Mouse (Mus musculus) heart, adult 18-20 months (tissue): Measurements from ENCODE around the gene Cers5. TPM values are rescaled to one million over a fixed set of nuclear protein-coding genes. Genes with fewer than 3 reads are reported as not detected.
A peak's percentile ranks its signal among the peaks of the same experiment; 100 is the strongest.
"Not testable (repeated sequence)": the region's sequence is repeated elsewhere in the genome, so short reads cannot be mapped to it uniquely, and the experiment has no call there.

ENCODE experiments used
- DNase-seq, 2 experiments: peaks; one replicate each; pipeline ENCODE4 v3.0.0; 2021 to 2022; ENCODE audit warnings: mixed read lengths in 1 of 2
- total RNA-seq, 2 experiments: library from RNA; stranded (reverse); gene quantifications; 2 replicates each; pipeline ENCODE4 v1.2.3; 2021

The Cers5 gene
- total RNA-seq, 2 experiments from 2014 or later, result 16.6 to 19.9 TPM

- DNase-seq, result no peak
Observed at GRCm38 (mm10) chr15:99710221-99711190, 62.2 kb downstream of the Cers5 start.

GRCm38 (mm10) chr15:99708176-99708575 lies 64.5 kb downstream of the Cers5 start:
- DNase-seq, result no peak

GRCm38 (mm10) chr15:99705440-99706048 lies 67.1 kb downstream of the Cers5 start, which contains the start of gene Gm17349:
TSS of gene Gm17349 (minus strand) at chr15:99705490.
- peak; percentile 55 to 77 for DNase-seq

DNA sequence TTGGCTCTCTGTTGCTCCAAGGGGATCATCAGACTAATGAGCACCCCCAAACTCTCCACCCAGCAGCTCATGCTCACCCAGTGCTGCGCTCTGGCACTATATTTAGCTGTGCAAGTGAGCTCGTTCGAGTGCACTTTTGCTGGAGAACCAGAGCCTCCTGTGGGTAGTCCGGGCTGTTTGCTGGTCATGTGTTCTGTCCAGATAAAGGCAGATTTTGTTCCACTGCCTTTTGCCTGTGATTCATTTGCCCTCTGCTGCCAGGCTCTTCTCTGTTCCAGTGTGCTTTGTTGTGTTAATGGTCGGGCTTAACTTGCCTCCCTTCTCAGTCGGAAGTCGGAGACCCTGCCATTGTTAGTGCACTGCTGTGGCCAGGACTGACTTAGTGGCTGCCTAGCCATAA lies 67.8 kb downstream of the Cers5 start:
- DNase-seq, result peak; percentile 66 to 79

DNA sequence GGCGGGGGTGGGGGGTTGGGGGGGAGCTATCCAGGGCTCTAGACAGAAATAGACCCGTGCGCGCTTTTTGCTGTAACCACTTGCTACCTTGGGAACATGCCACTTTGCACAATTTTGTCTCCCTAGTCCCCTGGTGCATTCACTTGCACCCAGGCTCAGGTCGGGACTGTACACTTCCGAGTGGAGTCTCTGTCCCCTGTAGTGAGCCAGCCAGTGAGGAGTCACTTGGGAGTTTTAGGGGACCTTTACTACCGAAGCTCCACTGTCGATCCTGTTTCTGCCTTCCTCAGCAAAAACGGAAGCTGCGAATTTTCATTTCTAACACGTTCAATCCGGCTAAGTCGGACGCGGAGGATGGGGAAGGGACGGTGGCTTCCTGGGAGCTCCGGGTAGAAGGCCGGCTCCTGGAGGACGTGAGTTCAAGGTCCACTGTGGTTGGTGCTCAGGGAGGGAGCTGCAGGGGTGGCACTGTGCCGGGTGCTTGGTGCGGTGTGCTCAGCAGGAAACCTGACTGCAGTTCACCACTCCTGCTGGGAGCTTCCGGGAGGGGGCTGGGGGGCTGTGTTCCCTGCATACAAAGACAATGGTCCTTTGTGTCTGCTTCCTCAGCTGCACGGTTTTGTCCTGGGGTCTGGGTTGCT lies 68.5 kb downstream of the Cers5 start:
- DNase-seq, result peak in 1 of 2 experiments; percentile 51

- DNase-seq, result no peak
Observed at GRCm38 (mm10) chr15:99703676-99704040, 69.0 kb downstream of the Cers5 start.

DNA sequence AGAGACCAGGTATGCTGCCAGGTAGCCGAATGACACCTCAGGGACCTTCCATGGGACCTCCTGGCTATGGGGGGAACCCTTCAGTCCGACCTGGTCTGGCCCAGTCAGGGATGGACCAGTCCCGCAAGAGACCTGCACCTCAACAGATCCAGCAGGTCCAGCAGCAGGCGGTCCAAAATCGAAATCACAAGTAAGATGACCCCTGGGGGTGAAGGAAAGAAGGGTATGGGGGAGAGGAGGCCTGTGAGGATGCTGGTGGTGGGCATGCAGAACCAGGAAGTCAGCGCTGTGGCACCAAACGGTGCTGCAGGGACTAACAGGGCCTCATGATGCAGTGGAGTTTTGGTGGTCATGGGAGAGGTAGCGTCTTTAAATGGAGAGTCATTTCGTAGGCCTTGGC lies 69.6 kb downstream of the Cers5 start:
- DNase-seq, result peak in 1 of 2 experiments; percentile 21

- peak; percentile 96 to 97 for DNase-seq
Observed at GRCm38 (mm10) chr15:99701999-99702900, 70.4 kb downstream of the Cers5 start, which contains the start of gene Smarcd1. TSS of gene Smarcd1 (plus strand) at chr15:99702129.

DNA sequence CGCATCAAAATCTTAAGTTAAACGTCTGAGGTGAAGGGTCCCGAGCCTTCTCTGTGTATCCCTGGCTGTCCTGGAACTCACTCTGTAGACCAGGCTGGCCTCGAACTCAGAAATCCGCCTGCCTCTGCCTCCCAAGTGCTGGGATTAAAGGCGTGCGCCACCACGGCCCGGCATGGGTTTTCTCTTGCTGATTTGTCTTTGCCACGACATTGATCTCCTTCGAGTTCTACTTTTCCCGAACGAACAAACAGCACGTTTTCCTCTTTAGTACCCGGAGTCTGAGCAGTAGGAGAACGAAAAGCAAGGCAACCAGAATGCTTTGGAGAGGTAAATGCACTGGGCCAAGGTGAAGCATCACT lies 71.1 kb downstream of the Cers5 start:
- not testable (repeated sequence) for DNase-seq

- DNase-seq, result no peak
Observed at GRCm38 (mm10) chr15:99700219-99701106, 72.2 kb downstream of the Cers5 start.

DNA sequence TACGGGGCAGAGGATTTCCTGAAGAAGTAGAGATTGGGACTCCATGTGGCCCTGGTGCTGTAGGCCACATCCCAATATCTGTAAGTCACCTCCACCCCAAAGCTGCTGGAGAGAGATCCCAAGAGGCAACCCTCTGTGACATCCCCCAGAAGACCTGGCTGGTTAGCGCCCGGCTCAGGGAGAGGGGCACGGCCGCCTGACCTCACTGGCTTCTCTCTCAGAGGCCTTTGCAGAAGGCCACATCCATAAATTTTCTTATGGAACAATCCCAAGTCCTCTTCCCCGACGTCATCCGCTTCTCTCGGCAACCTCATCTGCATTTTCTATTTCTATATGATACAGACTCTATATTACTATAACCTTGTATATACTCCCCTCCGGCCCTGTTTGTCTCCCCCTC lies 73.0 kb downstream of the Cers5 start:
- DNase-seq, result no peak

DNA sequence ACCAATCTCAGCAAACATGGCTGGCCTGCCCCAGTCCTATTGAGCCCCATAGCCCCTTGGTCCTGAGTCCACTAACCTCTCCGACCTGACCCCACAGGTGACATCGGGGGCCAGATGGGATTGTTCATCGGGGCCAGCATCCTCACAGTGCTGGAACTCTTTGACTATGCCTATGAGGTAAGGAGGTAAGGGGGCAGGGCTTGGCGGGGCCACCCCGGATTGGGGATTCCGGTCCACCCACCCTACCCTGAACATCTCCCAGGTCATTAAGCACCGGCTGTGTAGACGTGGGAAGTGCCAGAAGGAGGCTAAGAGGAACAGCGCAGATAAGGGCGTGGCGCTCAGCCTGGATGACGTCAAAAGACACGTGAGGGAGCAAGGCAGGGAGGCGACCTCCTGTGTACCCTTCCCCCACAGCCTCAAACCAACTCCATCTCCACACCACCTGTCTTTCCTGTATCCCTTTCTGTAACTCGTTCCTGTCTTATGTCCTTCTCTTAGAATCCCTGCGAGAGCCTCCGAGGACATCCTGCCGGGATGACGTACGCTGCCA lies 74.1 kb downstream of the Cers5 start:
- no peak for DNase-seq

- no peak for DNase-seq
Observed at GRCm38 (mm10) chr15:99697309-99697708, 75.4 kb downstream of the Cers5 start.

DNA sequence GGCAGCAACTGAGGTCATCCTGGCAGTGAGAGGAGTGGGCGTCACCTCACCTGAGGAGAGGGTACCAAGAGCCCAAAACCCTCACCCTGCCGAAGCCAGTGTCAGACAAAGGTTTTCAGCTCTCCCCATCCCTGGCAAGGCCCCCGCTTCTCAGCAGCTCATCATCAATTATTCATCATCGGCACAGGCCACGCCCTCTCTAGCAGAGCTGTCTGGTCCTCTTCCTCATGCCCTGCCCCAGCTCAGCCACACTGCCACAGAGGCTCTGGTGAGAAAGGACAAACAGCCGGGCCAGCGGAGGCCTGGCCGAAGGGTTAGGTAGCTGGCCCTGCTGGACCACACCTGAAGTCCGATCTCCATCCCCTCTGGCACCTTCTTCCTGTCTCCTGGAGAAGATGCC lies 80.7 kb downstream of the Cers5 start:
- no peak for DNase-seq

GRCm38 (mm10) chr15:99690924-99691323 lies 81.8 kb downstream of the Cers5 start:
- DNase-seq, result no peak

DNA sequence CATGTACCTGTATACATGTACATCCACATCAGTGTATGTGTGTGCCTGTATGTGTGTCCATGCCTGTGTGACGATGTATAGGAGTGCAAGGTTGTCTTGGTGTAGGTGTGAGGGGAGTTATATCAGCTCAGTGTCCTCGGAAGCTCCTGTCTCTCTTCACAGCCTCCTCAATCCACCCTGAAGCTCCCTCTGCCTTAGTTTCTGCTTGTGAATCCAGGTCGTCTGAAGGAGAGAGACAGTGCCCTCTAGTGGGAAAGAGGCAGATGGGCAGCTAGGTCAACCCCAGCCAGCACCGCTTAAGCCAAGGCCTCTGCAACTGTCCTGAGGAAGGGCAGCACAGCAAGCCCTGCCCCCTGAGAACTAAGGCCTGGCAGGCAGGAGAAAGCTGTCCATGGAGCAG lies 84.0 kb downstream of the Cers5 start:
- DNase-seq, result peak; percentile 50 to 65
